Mouse (Mus musculus) MEL (cell line): ENCODE measurements at regions not wholly inside any gene's neighbourhood (a gene's known extent, or its start where the extent isn't known, plus 50 kb on each side); places are given as distances from the start of the nearest gene placed in this dataset.

Experiments
- DNase-seq: peaks from one replicate; pipeline ENCODE4 v3.0.0; 2011; ENCODE audit warnings: low read depth, low spot score
- H3K27ac ChIP-seq: 2 replicates; pipeline ENCODE4 v1.5.1; 2012; ENCODE audit warnings: low read depth, mild to moderate bottlenecking, control low read depth, low read length, moderate library complexity; ENCODE audit not compliant: control insufficient read depth
- H3K27me3 ChIP-seq, 2 experiments: fragments of 150-350 bp in 1 of 2; sonication (generic) in 1 of 2; 2 replicates each; pipeline ENCODE4 v1.6.1; 2012; ENCODE audit warnings: low read length in 2 of 2, mild to moderate bottlenecking in 2 of 2, improper control_type of control experiment in 1 of 2, moderate library complexity in 1 of 2; ENCODE audit not compliant: insufficient read depth in 2 of 2, control insufficient read depth in 1 of 2
- H3K36me3 ChIP-seq, 2 experiments: 2 replicates each; pipeline ENCODE4 v1.6.1; 2012 to 2014; ENCODE audit warnings: low read length in 2 of 2, improper control_type of control experiment in 1 of 2, inconsistent platforms in 1 of 2, mild to moderate bottlenecking in 1 of 2; ENCODE audit not compliant: insufficient read depth in 2 of 2, control insufficient read depth in 1 of 2
- H3K4me1 ChIP-seq, 2 experiments: fragments of 150-350 bp in 1 of 2; sonication (generic) in 1 of 2; 2 replicates each; pipeline ENCODE4 v1.6.1; 2012; ENCODE audit warnings: low read length in 2 of 2, improper control_type of control experiment in 1 of 2, mild to moderate bottlenecking in 1 of 2; ENCODE audit not compliant: insufficient read depth in 2 of 2, control insufficient read depth in 1 of 2
- H3K4me3 ChIP-seq, 2 experiments: fragments of 150-350 bp in 1 of 2; sonication (generic) in 1 of 2; 2 replicates each; pipeline ENCODE4 v1.5.1; 2012; ENCODE audit warnings: low read depth in 2 of 2, low read length in 2 of 2, mild to moderate bottlenecking in 2 of 2, moderate library complexity in 2 of 2, control low read depth in 1 of 2, improper control_type of control experiment in 1 of 2; ENCODE audit not compliant: control insufficient read depth in 1 of 2, insufficient read depth in 1 of 2
- H3K79me2 ChIP-seq: 2 replicates; pipeline ENCODE4 v1.6.1; 2012; ENCODE audit warnings: mild to moderate bottlenecking, low read length, moderate library complexity; ENCODE audit not compliant: control insufficient read depth, poor library complexity, insufficient read depth
- H3K9ac ChIP-seq: 2 replicates; pipeline ENCODE4 v1.6.1; 2012; ENCODE audit warnings: low read depth, mild to moderate bottlenecking, control low read depth, low read length, moderate library complexity; ENCODE audit not compliant: control insufficient read depth, poor library complexity, severe bottlenecking
- H3K9me3 ChIP-seq: fragments of 150-350 bp; sonication (generic); replicated peaks from 2 replicates; pipeline ENCODE4 v1.6.1; 2012; ENCODE audit warnings: mild to moderate bottlenecking, low read length, improper control_type of control experiment, moderate library complexity; ENCODE audit not compliant: insufficient read depth
- CHD1 ChIP-seq: IDR thresholded peaks from 2 replicates; pipeline ENCODE4 v1.6.1; 2012; ENCODE audit warnings: low read depth, mild to moderate bottlenecking, inconsistent platforms, low read length, improper control_type of control experiment
- CTCF ChIP-seq, 3 experiments: IDR thresholded peaks in 2 of 3; conservative IDR thresholded peaks in 1 of 3; 2 replicates each; pipeline ENCODE4 v1.5.1; 2011 to 2012; ENCODE audit warnings: low read length in 3 of 3, low read depth in 2 of 3, mild to moderate bottlenecking in 2 of 3, improper control_type of control experiment in 1 of 3, inconsistent platforms in 1 of 3, mixed read lengths in 1 of 3, moderate library complexity in 1 of 3; ENCODE audit not compliant: control insufficient read depth in 1 of 3, insufficient read depth in 1 of 3, poor library complexity in 1 of 3, severe bottlenecking in 1 of 3
- E2F4 ChIP-seq: IDR thresholded peaks from 2 replicates; pipeline ENCODE4 v1.6.1; 2011; ENCODE audit warnings: low read depth, low read length, improper control_type of control experiment, borderline replicate concordance
- GABPA ChIP-seq: IDR thresholded peaks from 2 replicates; pipeline ENCODE4 v1.6.1; 2012; ENCODE audit warnings: low read depth, mild to moderate bottlenecking, inconsistent platforms, low read length, improper control_type of control experiment, moderate library complexity
- MAX ChIP-seq: IDR thresholded peaks from 2 replicates; pipeline ENCODE4 v1.6.1; 2011; ENCODE audit warnings: low read length, improper control_type of control experiment
- MAZ ChIP-seq: IDR thresholded peaks from 2 replicates; pipeline ENCODE4 v1.6.1; 2012; ENCODE audit warnings: low read depth, mild to moderate bottlenecking, inconsistent platforms, low read length, improper control_type of control experiment
- MYB ChIP-seq: IDR thresholded peaks from 2 replicates; pipeline ENCODE4 v1.6.1; 2011; ENCODE audit warnings: mild to moderate bottlenecking, low read depth, low read length, improper control_type of control experiment
- NELFE ChIP-seq: IDR thresholded peaks from 2 replicates; pipeline ENCODE4 v1.6.1; 2011; ENCODE audit warnings: low read depth, low read length, improper control_type of control experiment
- RAD21 ChIP-seq: IDR thresholded peaks from 2 replicates; pipeline ENCODE4 v1.6.1; 2011; ENCODE audit warnings: mild to moderate bottlenecking, low read depth, low read length, improper control_type of control experiment
- TAL1 ChIP-seq: IDR thresholded peaks from 2 replicates; pipeline ENCODE4 v1.6.1; 2012; ENCODE audit warnings: mild to moderate bottlenecking, inconsistent platforms, low read length, moderate library complexity, mixed read lengths
- ZC3H11A ChIP-seq: IDR thresholded peaks from 2 replicates; pipeline ENCODE4 v1.6.1; 2012; ENCODE audit warnings: low read depth, mild to moderate bottlenecking, inconsistent platforms, low read length, improper control_type of control experiment
- ZKSCAN1 ChIP-seq: IDR thresholded peaks from 2 replicates; pipeline ENCODE4 v1.6.1; 2012; ENCODE audit warnings: low read depth, mild to moderate bottlenecking, inconsistent platforms, low read length, improper control_type of control experiment, moderate library complexity
- ZMIZ1 ChIP-seq: IDR thresholded peaks from 2 replicates; pipeline ENCODE4 v1.6.1; 2012; ENCODE audit warnings: low read depth, mild to moderate bottlenecking, inconsistent platforms, low read length, improper control_type of control experiment, moderate library complexity
- ZNF384 ChIP-seq: IDR thresholded peaks from 2 replicates; pipeline ENCODE4 v1.6.1; 2012; ENCODE audit warnings: low read depth, mild to moderate bottlenecking, inconsistent platforms, low read length, improper control_type of control experiment

- DNase-seq = no peak
- H3K9ac ChIP-seq = no peak overlapping the region
- no peaks in the 10 kb centered on the region for H3K79me2 ChIP-seq
- H3K4me1 ChIP-seq = no peaks in the 10 kb centered on the region
- no peak overlapping the region for H3K27ac ChIP-seq
- TF ChIP-seq CHD1 (no peak), MAX (no peak)
- no peaks in the 10 kb centered on the region for H3K9me3 ChIP-seq
- H3K36me3 ChIP-seq = no peaks in the 10 kb centered on the region
- no peaks in the 10 kb centered on the region for H3K27me3 ChIP-seq
- no peak overlapping the region for H3K4me3 ChIP-seq
Measured at GRCm38 (mm10) chr9:113421121-113421520, 286.9 kb downstream of the Pdcd6ip start.

DNA sequence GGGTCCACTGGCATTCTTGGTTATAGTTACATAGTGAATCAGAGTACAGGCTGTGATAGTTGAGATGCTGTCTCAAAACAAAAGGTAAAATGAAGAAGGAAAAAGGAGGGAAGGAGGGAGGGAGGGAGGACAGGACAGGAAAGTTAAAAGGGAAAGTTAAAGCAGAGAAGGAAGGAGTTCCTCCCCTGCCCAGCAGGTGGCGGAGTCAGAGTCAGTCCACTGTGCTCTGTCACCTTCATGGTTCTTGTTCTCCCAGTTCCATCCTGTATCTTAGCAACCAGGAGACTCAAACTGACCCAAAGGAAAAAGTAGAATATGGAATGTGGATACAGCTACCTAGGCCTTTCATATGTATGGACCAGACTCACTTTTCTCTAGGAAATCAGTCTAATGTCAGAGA lies 288.3 kb downstream of the Pdcd6ip start:
- DNase-seq = no peak
- H3K4me3 ChIP-seq = no peak overlapping the region
- no peaks in the 10 kb centered on the region for H3K79me2 ChIP-seq
- no peak for TF ChIP-seq ZC3H11A
- 0 out of 6 replicates have a peak, but pooled peaks of 2 of the 3 experiments have one; percentile 7 to 8 for TF ChIP-seq CTCF (IDR thresholded peaks at IDR 0.05 in 2 of 3, conservative IDR thresholded peaks at IDR 0.05 in 1 of 3; ENCODE audit: control insufficient read depth in 1 of 3, insufficient read depth in 1 of 3, low read depth in 2 of 3, low read length in 3 of 3, poor library complexity in 1 of 3, severe bottlenecking in 1 of 3)
- TF ChIP-seq RAD21 = no peak
- TF ChIP-seq GABPA = no peak
- TF ChIP-seq MYB = no peak
- no peaks in the 10 kb centered on the region for H3K4me1 ChIP-seq
- H3K27ac ChIP-seq = no peak overlapping the region
- H3K27me3 ChIP-seq = no peaks in the 10 kb centered on the region
- H3K36me3 ChIP-seq = no peaks in the 10 kb centered on the region
- H3K9ac ChIP-seq = no peak overlapping the region
- H3K9me3 ChIP-seq = no peaks in the 10 kb centered on the region

GRCm38 (mm10) chr9:113417106-113417505 lies 291.0 kb downstream of the Pdcd6ip start:
- Histone ChIP-seq H3K9ac (no peak overlapping the region), H3K79me2 (no peaks in the 10 kb centered on the region), H3K36me3 (no peaks in the 10 kb centered on the region), H3K27me3 (no peaks in the 10 kb centered on the region), H3K27ac (no peak overlapping the region), H3K4me3 (no peak overlapping the region), H3K4me1 (no peaks in the 10 kb centered on the region), H3K9me3 (no peaks in the 10 kb centered on the region)
- TF ChIP-seq ZKSCAN1 = no peak
- TF ChIP-seq MAZ = no peak
- TF ChIP-seq TAL1 = no peak
- no peak for TF ChIP-seq CHD1
- TF ChIP-seq ZMIZ1 = no peak
- no peak for TF ChIP-seq E2F4
- TF ChIP-seq ZNF384 = no peak
- no peak for TF ChIP-seq NELFE
- no peak for DNase-seq
